Comparison of ENCODE assay signal across 13 mouse cellular contexts in genomic region chr7:73138861-73139493, GRCm38 (mm10).
DNase-seq lines count a peak whose midpoint lies in the region; ATAC-seq and TF ChIP-seq lines count a peak whose summit lies in the region.
"Had no signal": no experiment of that assay in that cellular context is flagged by ENCODE, and none has a peak within 500 bp of the region (broad histone marks: within the 10 kb centered on the region; RNA-seq: fewer than 3 reads in every experiment).

No protein-coding gene starts in this region.

- no peak for TF ChIP-seq EP300 in liver, postnatal 0 days (IDR thresholded peaks at IDR 0.05; ENCODE audit: low read depth)

- 0 out of 2 replicates have a peak, but pooled peaks cover 6% of the 10 kb centered on the region for H3K4me1 ChIP-seq in heart, embryonic 12.5 days (replicated peaks)
- peaks cover 46% of the 10 kb centered on the region for H3K4me1 ChIP-seq in midbrain, embryonic 12.5 days
- no peaks in the 10 kb centered on the region for H3K4me1 ChIP-seq in liver, postnatal 0 days (ENCODE audit: insufficient read depth)

- no peak overlapping the region for H3K27ac ChIP-seq in heart, embryonic 12.5 days (ENCODE audit: poor library complexity, severe bottlenecking)
- peak overlapping the region; percentile 69 for H3K27ac ChIP-seq in midbrain, embryonic 12.5 days (replicated peaks)
- H3K27ac ChIP-seq in liver, postnatal 0 days (ENCODE audit: low read depth) = no peak overlapping the region
- H3K27ac ChIP-seq: lung, embryonic 15.5 days had no signal

- H3K4me3 ChIP-seq in heart, embryonic 12.5 days = no peak overlapping the region
- H3K4me3 ChIP-seq in midbrain, embryonic 12.5 days = no peak overlapping the region
- no peak overlapping the region for H3K4me3 ChIP-seq in liver, postnatal 0 days (ENCODE audit: low read depth, low read length)
- H3K4me3 ChIP-seq: lung, embryonic 15.5 days; myocyte had no signal

- H3K9ac ChIP-seq in heart, embryonic 12.5 days = no peak overlapping the region
- no peak overlapping the region for H3K9ac ChIP-seq in midbrain, embryonic 12.5 days (replicated peaks)
- H3K9ac ChIP-seq in liver, postnatal 0 days (replicated peaks) = no peak overlapping the region
- H3K9ac ChIP-seq: lung, embryonic 15.5 days had no signal

- 13% methylated on average over 8 of the region's 8 CpGs for WGBS in heart, embryonic 12.5 days
- WGBS in midbrain, embryonic 12.5 days = 3% methylated on average over 8 of the region's 8 CpGs
- WGBS in liver, postnatal 0 days (ENCODE audit: insufficient replicate concordance) = 10% methylated on average over 8 of the region's 8 CpGs

- no peak for ATAC-seq in heart, embryonic 12.5 days (ENCODE audit: insufficient number of reproducible peaks, low FRiP score)
- peak; percentile 67 for ATAC-seq in midbrain, embryonic 12.5 days (ENCODE audit: low FRiP score, low read depth)
- ATAC-seq in liver, postnatal 0 days = no peak

- DNase-seq in heart, adult 8-10 months (ENCODE audit: low spot score) = no peak
- peak; percentile 87 for DNase-seq in ES-CJ7 (ENCODE audit: low read depth, low spot score)
- peak; percentile 64 for DNase-seq in embryo, embryonic 11 days
- no peak for DNase-seq in layer of hippocampus, adult 18-20 months (ENCODE audit: low spot score in 2 of 2)
- no peak for DNase-seq in liver, postnatal 0 days
- DNase-seq in cerebellum, adult 9-10 months = no peak
- DNase-seq: adrenal gland, postnatal 10 days; kidney, adult 18-20 months; thymus, postnatal 25 days had no signal

- no peaks in the 10 kb centered on the region for H3K36me3 ChIP-seq in heart, embryonic 12.5 days
- H3K36me3 ChIP-seq in midbrain, embryonic 12.5 days = no peaks in the 10 kb centered on the region
- no peaks in the 10 kb centered on the region for H3K36me3 ChIP-seq in liver, postnatal 0 days (replicated peaks; ENCODE audit: insufficient read depth, low read length)
- H3K36me3 ChIP-seq: lung, embryonic 15.5 days had no signal

- peak overlapping the region; percentile 42; the same call in 1 of the 2 replicates for H3K4me2 ChIP-seq in heart, embryonic 12.5 days
- peak overlapping the region; percentile 16; the same call in 1 of the 2 replicates for H3K4me2 ChIP-seq in midbrain, embryonic 12.5 days (replicated peaks)
- no peak overlapping the region for H3K4me2 ChIP-seq in liver, postnatal 0 days (ENCODE audit: low read depth, low read length)
- H3K4me2 ChIP-seq: lung, embryonic 15.5 days had no signal

- H3K27me3 ChIP-seq in heart, embryonic 12.5 days (replicated peaks) = peaks cover 56% of the 10 kb centered on the region
- H3K27me3 ChIP-seq in midbrain, embryonic 12.5 days = no peaks in the 10 kb centered on the region
- H3K27me3 ChIP-seq in liver, postnatal 0 days (ENCODE audit: insufficient read depth, low read length) = peaks cover 10% of the 10 kb centered on the region; the same call in 1 of the 2 replicates
- H3K27me3 ChIP-seq: lung, embryonic 15.5 days had no signal

- no peak for TF ChIP-seq CTCF in liver, postnatal 0 days (IDR thresholded peaks at IDR 0.05; ENCODE audit: low read depth)

- no peaks in the 10 kb centered on the region for H3K9me3 ChIP-seq in heart, embryonic 12.5 days (replicated peaks)
- H3K9me3 ChIP-seq in midbrain, embryonic 12.5 days = no peaks in the 10 kb centered on the region
- H3K9me3 ChIP-seq in liver, postnatal 0 days (ENCODE audit: low read length) = no peaks in the 10 kb centered on the region
- H3K9me3 ChIP-seq: lung, embryonic 15.5 days had no signal

Comparison
In these comparisons a context has a peak if more than half of its experiments do, and no peak if none do; other contexts are left out.
1. DNase-seq: peak in ES-CJ7 (single experiment) and embryo, embryonic 11 days (single experiment); none in heart, adult 8-10 months (single experiment), layer of hippocampus, adult 18-20 months (0 of 2), liver, postnatal 0 days (single experiment) and cerebellum, adult 9-10 months (single experiment).